Mouse (Mus musculus) midbrain, embryonic 15.5 days (tissue): ENCODE measurements at regions not wholly inside any gene's neighbourhood (a gene's known extent, or its start where the extent isn't known, plus 50 kb on each side); places are given as distances from the start of the nearest gene placed in this dataset.
A peak's percentile ranks its signal among the peaks of the same experiment; 100 is the strongest.

Source experiments
- ATAC-seq: fragments of 200-750 bp; cut with Nextera tagmentation; replicated peaks from 2 replicates; pipeline ENCODE4 v1.8.0; 2017; ENCODE audit warnings: moderate TSS enrichment
- H3K27ac ChIP-seq: fragments of 300-500 bp; sonication (generic); 2 replicates; pipeline ENCODE4 v1.5.1; 2015; ENCODE audit warnings: mild to moderate bottlenecking, inconsistent platforms
- H3K27me3 ChIP-seq: fragments of 300-500 bp; sonication (generic); replicated peaks from 2 replicates; pipeline ENCODE4 v1.6.1; 2015; ENCODE audit warnings: inconsistent platforms
- H3K36me3 ChIP-seq: fragments of 300-500 bp; sonication (generic); replicated peaks from 2 replicates; pipeline ENCODE4 v1.6.1; 2015; ENCODE audit warnings: inconsistent platforms
- H3K4me1 ChIP-seq: fragments of 300-500 bp; sonication (generic); 2 replicates; pipeline ENCODE4 v1.6.1; 2015; ENCODE audit warnings: inconsistent platforms
- H3K4me2 ChIP-seq: fragments of 300-500 bp; sonication (generic); 2 replicates; pipeline ENCODE4 v1.6.1; 2015; ENCODE audit warnings: inconsistent platforms, mild to moderate bottlenecking, moderate library complexity
- H3K4me3 ChIP-seq: fragments of 300-500 bp; sonication (generic); 2 replicates; pipeline ENCODE4 v1.5.1; 2015; ENCODE audit warnings: mild to moderate bottlenecking, inconsistent platforms
- H3K9ac ChIP-seq: fragments of 300-500 bp; sonication (generic); 2 replicates; pipeline ENCODE4 v1.6.1; 2015; ENCODE audit warnings: mild to moderate bottlenecking, inconsistent platforms
- H3K9me3 ChIP-seq: fragments of 300-500 bp; sonication (generic); 2 replicates; pipeline ENCODE4 v1.6.1; 2016; ENCODE audit warnings: inconsistent platforms
- WGBS: fragments of 180-500 bp; shearing (Covaris S2); methylation state at CpG from one replicate; pipeline ENCODE4 v1.1.7; 2015; ENCODE audit warnings: mixed read lengths; 5-methylcytosine and 5-hydroxymethylcytosine counted together

DNA sequence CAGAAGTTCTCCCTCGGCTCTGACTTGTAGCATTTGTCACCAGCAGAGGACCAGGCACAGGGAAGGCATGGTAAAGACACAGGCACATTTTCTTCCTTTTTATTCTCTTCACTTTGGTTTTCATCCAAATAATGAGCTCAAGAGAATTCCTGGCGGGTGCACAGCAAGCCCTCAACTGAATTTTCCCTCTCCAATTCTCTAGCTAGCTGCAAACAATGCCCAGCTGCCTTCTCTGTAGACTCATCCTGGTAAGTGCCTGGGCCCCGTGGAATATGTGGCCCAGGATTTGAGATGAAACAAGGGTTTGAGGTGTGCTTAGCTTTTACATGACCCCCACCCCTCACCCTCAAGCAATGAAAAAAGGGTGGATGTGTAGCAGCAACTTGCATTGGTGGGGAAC lies 90.4 kb downstream of the Otol1 start:
- WGBS = 31% methylated on average over 3 of the region's 3 CpGs
- no peaks in the 10 kb centered on the region for H3K27me3 ChIP-seq
- no peak overlapping the region for H3K4me2 ChIP-seq
- H3K4me1 ChIP-seq = no peaks in the 10 kb centered on the region
- H3K27ac ChIP-seq = no peak overlapping the region
- H3K4me3 ChIP-seq = no peak overlapping the region
- no peaks in the 10 kb centered on the region for H3K9me3 ChIP-seq
- ATAC-seq = no peak
- H3K36me3 ChIP-seq = no peaks in the 10 kb centered on the region
- no peak overlapping the region for H3K9ac ChIP-seq

DNA sequence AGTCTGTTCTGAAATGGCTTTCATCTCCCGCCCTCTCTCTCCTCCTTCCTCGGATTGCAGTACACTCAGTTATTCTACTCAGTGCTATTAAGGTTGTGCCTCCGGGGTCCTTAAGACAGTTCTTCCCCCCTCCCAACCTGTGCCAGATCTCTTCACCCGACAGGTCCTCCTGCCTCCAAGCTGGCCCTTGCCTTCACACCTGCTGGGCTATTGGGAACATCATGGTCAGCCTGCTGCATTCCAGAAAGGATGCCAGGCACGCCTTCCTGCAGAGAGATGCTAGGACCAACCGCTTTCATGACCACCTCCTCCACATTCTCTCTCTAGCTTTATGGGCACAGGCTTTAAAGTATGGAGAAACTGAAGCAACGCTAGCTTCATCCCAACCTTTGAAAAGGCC lies 94.7 kb downstream of the Otol1 start:
- H3K4me3 ChIP-seq = no peak overlapping the region
- 55% methylated on average over 7 of the region's 7 CpGs for WGBS
- H3K9me3 ChIP-seq = no peaks in the 10 kb centered on the region
- no peaks in the 10 kb centered on the region for H3K4me1 ChIP-seq
- no peaks in the 10 kb centered on the region for H3K27me3 ChIP-seq
- ATAC-seq = no peak
- H3K9ac ChIP-seq = no peak overlapping the region
- H3K36me3 ChIP-seq = no peaks in the 10 kb centered on the region
- H3K4me2 ChIP-seq = no peak overlapping the region
- H3K27ac ChIP-seq = no peak overlapping the region

DNA sequence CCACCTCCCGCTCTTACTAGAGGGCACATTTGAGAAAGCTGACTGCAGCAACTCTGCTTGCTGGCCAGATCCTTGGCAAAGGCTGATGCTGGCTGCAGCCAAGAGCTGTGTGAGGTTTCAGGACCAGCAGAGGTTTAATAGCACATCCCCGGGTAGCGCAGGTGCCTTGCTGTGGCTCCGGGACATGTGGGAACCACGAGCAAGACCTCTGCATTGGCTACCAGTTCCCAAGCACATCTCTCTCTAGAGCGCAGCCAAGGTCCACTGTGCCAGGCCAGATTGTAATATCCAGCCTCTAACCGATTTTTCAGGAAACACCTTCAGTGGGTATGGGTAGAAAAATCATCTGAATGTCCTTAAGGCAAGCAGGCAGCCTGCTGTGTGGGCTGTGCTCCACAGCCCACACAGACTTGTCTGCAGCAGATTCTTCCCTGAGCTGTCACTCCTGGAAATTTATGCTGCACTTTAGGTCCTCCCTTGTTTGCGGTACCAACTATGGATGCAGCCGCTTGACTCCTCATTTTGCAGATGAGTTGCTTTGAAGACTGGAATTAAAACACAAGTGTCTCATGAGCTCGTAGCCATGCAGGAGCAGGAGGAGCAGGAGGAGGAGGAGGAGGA lies 95.3 kb downstream of the Otol1 start:
- no peak for ATAC-seq
- 82% methylated on average over 9 of the region's 10 CpGs for WGBS
- Histone ChIP-seq H3K4me3 (no peak overlapping the region), H3K27ac (no peak overlapping the region), H3K9ac (no peak overlapping the region), H3K4me1 (no peaks in the 10 kb centered on the region), H3K4me2 (no peak overlapping the region), H3K36me3 (no peaks in the 10 kb centered on the region), H3K9me3 (no peaks in the 10 kb centered on the region), H3K27me3 (no peaks in the 10 kb centered on the region)

DNA sequence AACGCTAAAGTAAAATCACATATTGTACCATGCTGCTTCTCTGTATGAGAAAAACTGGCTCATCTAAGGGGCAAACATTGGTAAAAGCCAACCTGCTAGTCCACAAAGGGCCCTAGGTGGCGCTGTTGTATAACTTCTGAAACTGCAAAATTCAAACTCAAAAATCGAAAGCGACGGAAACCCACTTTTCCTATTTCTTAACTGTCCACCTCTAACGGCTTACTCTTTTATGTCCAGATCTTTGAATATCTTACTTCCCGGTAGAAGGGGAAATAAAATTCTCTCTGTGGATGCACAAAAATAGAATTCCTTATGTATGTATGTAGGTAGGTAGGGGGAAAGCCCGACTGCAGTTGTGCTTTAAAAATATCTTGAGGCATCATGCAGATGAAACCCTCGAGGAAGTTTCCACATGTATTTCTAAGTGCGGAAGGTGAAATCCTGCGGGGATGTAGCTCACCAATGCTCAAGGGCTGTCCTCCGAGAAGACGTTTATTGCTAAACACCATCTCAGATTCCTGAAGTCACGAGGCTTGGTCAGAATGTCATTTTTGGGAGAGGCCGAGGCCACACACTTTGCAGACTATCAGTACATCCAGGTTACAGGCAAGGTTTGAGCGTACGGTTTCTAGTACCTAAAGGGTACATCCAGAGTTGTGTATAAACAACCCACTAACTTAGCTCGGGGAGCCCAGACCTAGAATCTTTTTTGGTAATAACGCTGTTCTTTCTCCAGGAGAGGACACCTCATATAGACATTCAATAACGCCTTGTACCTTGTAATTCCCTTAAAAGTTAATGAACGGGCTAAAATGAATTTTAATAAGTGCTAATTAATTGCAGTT lies 96.8 kb downstream of the Otol1 start:
- 9% methylated on average over 21 of the region's 21 CpGs for WGBS
- Histone ChIP-seq H3K27ac (peak overlapping the region; percentile 45), H3K9me3 (no peaks in the 10 kb centered on the region), H3K4me2 (peak overlapping the region; percentile 57), H3K4me3 (peak overlapping the region; percentile 33), H3K27me3 (no peaks in the 10 kb centered on the region), H3K4me1 (no peaks in the 10 kb centered on the region), H3K36me3 (no peaks in the 10 kb centered on the region), H3K9ac (peak overlapping the region; percentile 31; the same call in 1 of the 2 replicates)
- peak; percentile 69 for ATAC-seq

DNA sequence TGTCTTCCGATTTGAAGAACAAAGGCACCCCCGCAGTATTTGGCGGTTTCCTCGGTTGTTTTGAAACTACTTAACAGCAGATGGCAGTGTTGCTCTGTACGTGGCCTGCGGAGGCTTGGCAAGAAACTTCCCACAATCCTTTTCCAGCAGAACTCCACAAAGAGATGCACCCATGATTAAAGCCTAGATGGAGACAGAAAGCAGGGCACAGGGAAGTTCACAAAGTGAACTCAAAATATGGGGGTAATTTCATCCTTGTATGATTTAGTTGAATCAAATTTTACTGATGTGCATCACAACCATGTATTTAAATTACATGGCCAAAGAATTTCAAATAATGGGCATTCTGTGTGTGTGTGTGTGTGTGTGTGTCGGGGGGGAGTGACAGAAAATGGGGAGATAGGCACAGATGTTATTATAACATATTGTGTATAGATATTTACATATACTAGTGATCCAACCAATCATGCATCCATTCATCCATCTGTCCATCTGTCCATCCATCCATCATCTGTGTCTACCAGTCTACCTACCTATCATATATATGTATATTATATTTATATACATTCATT lies 97.5 kb downstream of the Otol1 start:
- no peaks in the 10 kb centered on the region for H3K27me3 ChIP-seq
- ATAC-seq = peak; percentile 70
- H3K4me2 ChIP-seq = peak overlapping the region; percentile 57
- no peaks in the 10 kb centered on the region for H3K4me1 ChIP-seq
- H3K4me3 ChIP-seq = peak overlapping the region; percentile 33
- H3K36me3 ChIP-seq = no peaks in the 10 kb centered on the region
- H3K27ac ChIP-seq = peak overlapping the region; percentile 45; the same call in 1 of the 2 replicates
- peak overlapping the region; percentile 31; the same call in 1 of the 2 replicates for H3K9ac ChIP-seq
- 14% methylated on average over 7 of the region's 7 CpGs for WGBS
- no peaks in the 10 kb centered on the region for H3K9me3 ChIP-seq

DNA sequence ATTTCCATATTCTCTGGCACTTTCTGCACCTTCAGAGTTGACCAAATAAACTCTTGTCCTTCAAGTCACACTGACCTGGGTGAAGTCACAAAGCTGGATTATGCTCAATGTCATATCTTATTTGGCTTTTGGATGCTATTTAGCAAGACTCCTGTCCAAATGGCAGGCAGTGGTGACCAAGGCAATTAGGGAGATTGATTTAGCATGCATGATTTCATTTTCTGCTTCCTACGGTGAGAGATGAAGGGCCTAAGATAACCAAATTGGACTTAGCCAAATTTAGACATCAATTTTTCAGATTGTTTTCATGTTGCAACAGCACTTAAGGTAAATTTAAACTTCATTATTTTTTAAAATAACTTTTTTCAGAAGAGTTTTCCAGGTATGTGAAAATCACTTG lies 98.1 kb downstream of the Otol1 start:
- H3K9ac ChIP-seq = no peak overlapping the region
- H3K27ac ChIP-seq = no peak overlapping the region
- 67% methylated on average over 1 of the region's 1 CpGs for WGBS
- no peaks in the 10 kb centered on the region for H3K9me3 ChIP-seq
- H3K4me2 ChIP-seq = no peak overlapping the region
- H3K4me1 ChIP-seq = no peaks in the 10 kb centered on the region
- no peaks in the 10 kb centered on the region for H3K27me3 ChIP-seq
- ATAC-seq = no peak
- no peak overlapping the region for H3K4me3 ChIP-seq
- H3K36me3 ChIP-seq = no peaks in the 10 kb centered on the region

DNA sequence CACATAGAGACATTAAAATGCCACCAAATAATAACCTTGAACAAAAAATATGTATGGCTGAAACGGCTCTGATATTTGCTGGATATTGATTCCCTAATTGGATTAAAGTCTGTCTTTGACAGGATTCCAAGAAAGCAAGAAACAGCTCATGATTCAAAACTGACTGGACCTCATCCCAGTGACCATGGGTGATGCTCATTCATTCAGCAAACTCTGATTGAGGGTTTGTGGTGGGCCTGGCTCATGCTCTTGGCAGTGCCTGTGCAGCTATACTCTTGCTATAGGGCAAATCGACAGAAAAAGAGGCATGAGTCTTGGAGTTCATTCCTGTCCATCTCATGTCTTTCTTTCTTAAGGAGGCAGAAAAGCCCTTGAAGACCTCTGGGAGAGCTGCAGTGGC lies 98.7 kb downstream of the Otol1 start:
- H3K9me3 ChIP-seq = no peaks in the 10 kb centered on the region
- no peak for ATAC-seq
- H3K4me2 ChIP-seq = no peak overlapping the region
- WGBS = 76% methylated on average over 2 of the region's 2 CpGs
- H3K27me3 ChIP-seq = no peaks in the 10 kb centered on the region
- H3K9ac ChIP-seq = no peak overlapping the region
- H3K27ac ChIP-seq = no peak overlapping the region
- no peaks in the 10 kb centered on the region for H3K36me3 ChIP-seq
- no peak overlapping the region for H3K4me3 ChIP-seq
- H3K4me1 ChIP-seq = no peaks in the 10 kb centered on the region

DNA sequence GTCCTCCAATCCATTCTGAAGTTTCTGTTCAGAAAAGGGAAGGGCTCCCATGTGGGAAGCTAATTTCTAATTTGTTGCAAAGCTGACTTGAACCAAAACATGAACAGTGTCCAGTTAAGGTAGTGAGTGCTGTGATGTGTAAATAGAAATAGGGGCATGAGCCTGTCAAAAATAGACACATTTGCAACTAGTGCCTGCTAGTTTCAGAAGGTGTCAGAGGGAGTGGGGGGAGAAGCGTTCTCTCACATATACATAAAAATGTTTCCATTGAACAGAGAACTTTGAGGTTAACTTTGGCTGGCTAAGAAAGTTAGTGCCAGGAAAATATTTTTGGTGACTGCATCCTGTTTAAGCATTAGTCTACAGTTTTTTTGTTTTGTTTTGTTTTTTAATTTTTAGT lies 118.8 kb downstream of the Otol1 start:
- no peaks in the 10 kb centered on the region for H3K36me3 ChIP-seq
- WGBS = 93% methylated on average over 1 of the region's 1 CpGs
- H3K4me3 ChIP-seq = no peak overlapping the region
- H3K27ac ChIP-seq = no peak overlapping the region
- H3K9me3 ChIP-seq = no peaks in the 10 kb centered on the region
- no peak overlapping the region for H3K4me2 ChIP-seq
- H3K9ac ChIP-seq = no peak overlapping the region
- peaks cover 3% of the 10 kb centered on the region; the same call in 1 of the 2 replicates for H3K4me1 ChIP-seq
- no peaks in the 10 kb centered on the region for H3K27me3 ChIP-seq
- no peak for ATAC-seq

DNA sequence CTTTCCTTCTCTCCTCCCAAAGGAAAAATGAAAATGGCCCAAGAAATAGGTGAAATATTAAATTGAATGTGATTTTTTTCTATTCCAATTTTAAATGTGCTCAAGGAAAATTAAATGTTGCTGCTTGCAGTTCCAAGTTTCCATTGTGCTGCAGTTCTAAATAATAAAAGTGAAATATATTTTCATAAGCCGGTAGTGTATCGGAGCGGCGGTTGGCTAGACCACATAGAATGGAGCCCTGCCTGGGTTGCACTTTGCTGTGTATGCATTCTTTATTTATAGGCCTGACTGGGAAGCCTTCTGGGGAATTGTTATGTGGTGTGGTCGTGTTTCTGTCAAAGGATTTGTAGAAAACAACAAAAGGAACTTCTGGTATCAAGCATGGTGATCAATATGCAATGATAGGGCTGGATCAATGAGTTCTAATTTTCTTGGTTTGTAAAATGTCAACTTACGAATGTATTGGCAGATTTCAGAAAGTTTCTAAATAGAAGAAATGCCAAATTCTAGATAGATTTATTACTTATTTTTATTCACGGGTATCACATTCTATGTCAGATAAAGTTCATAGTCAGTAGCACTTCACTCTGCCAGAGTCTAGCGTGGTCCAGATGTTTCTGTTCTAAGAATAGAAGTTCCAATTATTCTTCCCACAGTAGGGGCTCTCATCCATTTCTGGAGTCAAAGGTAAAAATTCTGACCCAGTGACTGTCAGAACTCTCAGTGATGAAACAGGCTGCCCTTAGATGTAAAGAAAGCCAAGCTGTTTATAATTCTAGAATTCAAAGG lies 123.0 kb downstream of the Otol1 start:
- H3K4me1 ChIP-seq = no peaks in the 10 kb centered on the region
- 86% methylated on average over 8 of the region's 8 CpGs for WGBS
- ATAC-seq = no peak
- H3K36me3 ChIP-seq = no peaks in the 10 kb centered on the region
- H3K9ac ChIP-seq = no peak overlapping the region
- H3K27me3 ChIP-seq = no peaks in the 10 kb centered on the region
- H3K4me2 ChIP-seq = no peak overlapping the region
- no peaks in the 10 kb centered on the region for H3K9me3 ChIP-seq
- H3K4me3 ChIP-seq = no peak overlapping the region
- no peak overlapping the region for H3K27ac ChIP-seq

DNA sequence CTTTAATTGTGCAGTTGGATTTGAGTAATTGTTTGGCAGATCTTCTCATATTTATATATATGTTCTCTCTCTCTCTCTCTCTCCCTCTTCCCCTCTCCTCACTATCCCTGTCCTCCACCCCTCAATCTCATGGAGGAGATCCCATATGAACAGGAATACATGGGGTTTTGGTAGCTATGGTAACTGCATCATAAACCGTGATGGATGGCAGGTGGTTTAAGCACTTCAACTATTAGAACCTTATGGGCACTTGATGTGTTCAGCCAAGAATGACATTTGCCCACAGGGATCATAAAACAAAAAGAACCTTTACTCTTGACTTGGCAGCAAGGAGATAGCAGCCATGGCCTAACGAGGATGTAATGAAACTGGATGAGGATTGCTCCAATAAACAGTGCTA lies 127.5 kb downstream of the Otol1 start:
- WGBS = 57% methylated on average over 2 of the region's 2 CpGs
- Histone ChIP-seq H3K9me3 (no peaks in the 10 kb centered on the region), H3K4me2 (no peak overlapping the region), H3K4me3 (no peak overlapping the region), H3K9ac (no peak overlapping the region), H3K27ac (no peak overlapping the region), H3K27me3 (no peaks in the 10 kb centered on the region), H3K4me1 (no peaks in the 10 kb centered on the region), H3K36me3 (no peaks in the 10 kb centered on the region)
- no peak for ATAC-seq

DNA sequence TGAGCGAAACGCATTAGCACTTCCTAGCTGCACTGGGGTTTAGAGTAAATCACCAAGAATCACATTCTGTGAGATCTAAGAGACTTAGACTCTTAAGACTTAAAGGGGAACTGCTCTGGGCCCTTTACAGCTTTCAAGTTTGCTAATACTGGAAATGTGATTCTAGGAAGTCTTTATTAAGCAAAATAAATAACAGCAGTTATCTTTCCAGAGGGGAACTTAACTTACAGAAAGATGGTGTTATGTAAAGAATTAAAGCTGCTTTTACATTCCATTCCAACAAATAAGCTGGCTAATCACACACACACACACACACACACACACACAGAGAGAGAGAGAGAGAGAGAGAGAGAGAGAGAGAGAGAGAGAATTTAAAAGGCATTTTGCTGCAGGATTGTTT lies 131.1 kb downstream of the Otol1 start:
- Histone ChIP-seq H3K4me1 (no peaks in the 10 kb centered on the region), H3K9ac (no peak overlapping the region), H3K27ac (no peak overlapping the region), H3K9me3 (no peaks in the 10 kb centered on the region), H3K4me2 (no peak overlapping the region), H3K27me3 (no peaks in the 10 kb centered on the region), H3K36me3 (no peaks in the 10 kb centered on the region), H3K4me3 (no peak overlapping the region)
- no peak for ATAC-seq
- 66% methylated on average over 2 of the region's 2 CpGs for WGBS

DNA sequence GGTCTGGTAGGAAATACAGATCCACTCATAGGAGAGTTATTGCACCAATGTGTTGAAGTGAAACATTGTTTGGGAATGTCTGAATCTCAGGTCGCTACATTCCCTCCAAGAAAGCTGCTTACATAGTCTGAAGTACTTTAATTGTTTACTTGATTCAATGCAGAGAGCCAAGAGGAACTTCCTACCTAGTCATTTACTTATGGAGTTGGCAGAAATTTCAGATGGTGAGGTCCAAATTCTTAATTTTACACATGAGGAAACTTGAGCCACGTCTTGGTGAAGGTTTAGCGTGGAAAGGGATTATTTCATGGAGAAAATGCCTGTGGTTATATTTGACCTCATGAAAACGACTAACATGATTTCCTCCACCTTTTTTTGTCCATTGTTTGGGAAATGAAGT lies 131.5 kb downstream of the Otol1 start:
- no peak overlapping the region for H3K4me3 ChIP-seq
- H3K27ac ChIP-seq = no peak overlapping the region
- ATAC-seq = no peak
- H3K9me3 ChIP-seq = no peaks in the 10 kb centered on the region
- WGBS = 71% methylated on average over 4 of the region's 4 CpGs
- no peaks in the 10 kb centered on the region for H3K36me3 ChIP-seq
- no peaks in the 10 kb centered on the region for H3K27me3 ChIP-seq
- H3K9ac ChIP-seq = no peak overlapping the region
- H3K4me2 ChIP-seq = no peak overlapping the region
- no peaks in the 10 kb centered on the region for H3K4me1 ChIP-seq
